Mouse (Mus musculus) heart, postnatal 4 days (tissue): Measurements from ENCODE around the gene Hacd1. TPM values are rescaled to one million over a fixed set of nuclear protein-coding genes. Genes with fewer than 3 reads are reported as not detected.
"Not testable (repeated sequence)": the region's sequence is repeated elsewhere in the genome, so short reads cannot be mapped to it uniquely, and the experiment has no call there.

Source experiments
- DNase-seq: peaks from one replicate; pipeline ENCODE4 v3.0.0; 2021
- total RNA-seq, 2 experiments: library from RNA; stranded (reverse); gene quantifications; 2 replicates each; pipeline ENCODE4 v1.2.3; 2021

The Hacd1 gene
- 100 to 1,000 TPM; 208 to 229 TPM for total RNA-seq

DNA sequence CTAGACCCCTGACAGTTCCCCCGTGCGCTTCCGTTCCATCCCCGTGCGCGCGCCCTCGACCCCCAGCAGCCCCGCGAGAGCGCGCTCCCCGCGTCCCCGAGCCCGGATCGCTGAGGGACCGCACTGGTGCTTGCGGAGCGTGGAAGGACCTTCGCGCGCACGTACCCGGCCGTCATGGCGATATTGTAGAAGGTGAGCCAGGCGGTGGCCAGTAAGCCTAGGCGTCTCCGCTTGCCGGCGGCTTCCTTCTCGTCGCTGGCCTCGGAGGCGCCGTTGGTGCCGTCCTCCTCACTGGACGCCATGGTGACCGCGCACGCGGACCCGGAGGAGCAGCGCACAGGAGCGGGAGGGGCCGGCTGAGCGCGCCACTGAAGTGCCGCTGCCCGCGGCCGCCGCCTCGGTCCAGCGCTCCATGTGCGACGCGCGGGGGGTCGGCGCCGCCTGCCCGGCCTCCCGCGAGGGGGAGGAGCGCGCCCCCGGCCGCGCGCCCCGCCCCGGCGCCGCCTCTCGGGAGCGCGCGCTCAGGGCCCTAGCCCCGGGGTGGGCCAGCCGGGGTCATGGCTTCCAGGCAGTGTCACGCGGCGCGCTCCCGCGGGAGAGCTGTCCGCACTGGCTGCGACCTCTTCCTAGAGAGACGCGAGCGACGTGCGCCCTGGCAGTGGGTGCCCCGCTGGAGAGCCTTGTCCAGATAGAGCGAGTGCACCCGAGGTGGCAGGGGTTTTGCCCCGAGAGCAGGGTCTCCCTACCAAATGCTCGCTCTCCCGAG, at the start of gene Hacd1:
Hacd1 (minus strand) TSS at position 570 of the 766 bp plus-strand sequence.
- peak; percentile 88 for DNase-seq

DNA sequence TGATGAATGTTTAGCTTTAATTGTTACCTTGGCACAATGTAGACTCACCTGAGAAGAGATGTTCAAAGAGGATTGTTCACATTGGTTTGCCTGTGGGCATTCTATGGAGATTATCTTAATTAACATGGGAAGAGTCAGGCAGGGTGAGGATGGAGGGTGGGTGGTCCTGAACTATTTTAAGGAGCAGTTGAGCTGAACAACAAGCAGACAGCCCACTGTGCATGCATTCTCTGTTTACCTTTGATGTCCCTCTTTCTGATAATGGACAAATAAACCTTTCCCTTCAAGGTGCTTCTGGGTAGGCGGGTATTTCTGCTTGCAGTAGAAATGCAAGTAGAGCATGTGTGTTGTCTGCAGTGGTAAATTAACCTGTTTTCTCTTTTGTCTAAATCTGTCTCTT, 48.0 kb upstream of the Hacd1 start:
- no peak for DNase-seq

DNA sequence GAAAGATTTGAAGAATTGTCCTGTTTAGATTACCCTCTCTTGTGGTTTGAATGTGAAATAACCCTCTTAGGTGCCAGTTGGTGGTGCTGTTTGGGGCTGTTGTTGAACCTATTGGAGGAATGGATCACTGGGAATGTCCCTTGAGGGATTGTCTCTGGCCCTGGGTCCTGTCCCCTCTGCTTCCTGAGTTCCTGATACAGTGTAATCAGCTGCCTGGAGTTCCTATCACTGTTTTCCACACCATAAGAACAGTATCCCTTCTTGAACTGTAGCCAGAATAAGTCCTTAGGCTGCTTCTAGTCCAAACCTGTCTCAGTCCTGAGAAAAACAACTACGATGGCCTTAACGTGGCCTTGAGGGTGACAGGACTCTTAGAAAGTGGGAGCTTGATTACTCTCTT, 46.7 kb upstream of the Hacd1 start:
- no peak for DNase-seq

DNA sequence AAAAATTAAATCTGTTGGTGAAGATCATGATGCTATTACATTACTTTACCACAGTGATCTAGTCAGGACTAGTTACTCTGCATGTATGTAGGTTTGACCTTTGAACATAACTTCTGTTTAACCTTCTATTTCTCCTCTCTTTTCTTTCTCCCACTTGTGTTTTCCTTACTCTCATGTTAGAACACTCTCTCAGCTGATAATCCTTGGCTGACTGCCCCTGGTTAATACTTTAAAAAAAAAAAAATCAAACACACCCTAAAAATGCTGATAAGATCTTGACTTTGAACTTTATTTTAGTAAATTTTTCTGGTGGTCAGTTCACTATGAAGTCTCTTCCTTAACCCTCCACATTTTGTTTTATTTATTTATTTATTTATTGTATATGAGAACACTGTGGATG, 44.6 kb upstream of the Hacd1 start:
- no peak for DNase-seq

DNA sequence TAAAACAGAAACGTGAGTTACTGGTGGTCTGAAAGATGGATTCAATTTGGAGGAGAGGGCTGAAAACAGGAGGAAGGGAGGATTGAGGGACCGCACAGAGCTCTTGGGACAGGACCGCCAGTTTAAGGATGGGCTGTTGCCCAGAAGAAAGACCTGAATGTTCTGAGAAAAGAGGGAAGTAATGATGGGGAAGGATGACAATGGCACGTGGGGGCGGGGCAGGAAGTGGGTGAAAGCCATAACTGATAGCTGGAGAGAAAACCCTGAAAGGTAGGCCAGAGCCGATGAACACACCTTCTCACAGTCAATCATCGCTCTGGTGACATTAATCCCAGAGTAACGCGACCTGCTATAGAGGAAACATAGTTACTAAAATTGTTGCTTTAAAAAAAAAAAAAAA, 22.6 kb upstream of the Hacd1 start:
- not testable (repeated sequence) for DNase-seq

DNA sequence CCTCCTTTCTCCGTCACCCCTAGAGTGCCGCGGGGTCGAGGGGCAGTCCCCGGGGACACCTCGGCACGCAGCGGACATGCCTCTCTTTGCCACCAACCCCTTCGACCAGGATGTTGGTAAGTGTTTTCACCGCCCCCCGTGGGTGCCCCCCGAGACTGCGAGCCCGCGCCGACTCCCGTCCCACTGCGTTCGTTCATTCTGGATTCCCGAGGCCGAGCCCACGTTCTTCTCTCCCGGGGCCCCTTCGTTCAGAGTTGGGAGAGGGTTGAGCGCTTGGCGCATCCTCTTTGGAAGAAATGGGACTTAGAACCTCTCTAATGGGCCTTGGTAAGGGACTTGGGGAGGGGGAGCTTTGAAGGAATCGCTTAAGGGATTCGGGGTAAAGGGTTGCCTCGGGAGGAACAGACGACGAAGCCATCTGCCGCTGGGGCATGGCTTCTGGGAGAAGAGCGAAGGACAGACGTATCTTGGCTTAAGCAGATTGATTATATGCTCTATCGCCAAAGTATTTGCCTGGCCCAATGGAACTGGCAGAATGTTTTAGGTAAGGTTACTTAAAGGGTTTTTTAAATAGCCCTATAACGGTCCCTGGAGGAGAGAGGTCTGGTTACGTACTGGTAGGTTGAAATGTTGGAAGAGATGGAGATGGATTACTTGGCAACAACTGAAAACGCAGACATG, 18.4 kb upstream of the Hacd1 start:
- DNase-seq, result no peak

DNA sequence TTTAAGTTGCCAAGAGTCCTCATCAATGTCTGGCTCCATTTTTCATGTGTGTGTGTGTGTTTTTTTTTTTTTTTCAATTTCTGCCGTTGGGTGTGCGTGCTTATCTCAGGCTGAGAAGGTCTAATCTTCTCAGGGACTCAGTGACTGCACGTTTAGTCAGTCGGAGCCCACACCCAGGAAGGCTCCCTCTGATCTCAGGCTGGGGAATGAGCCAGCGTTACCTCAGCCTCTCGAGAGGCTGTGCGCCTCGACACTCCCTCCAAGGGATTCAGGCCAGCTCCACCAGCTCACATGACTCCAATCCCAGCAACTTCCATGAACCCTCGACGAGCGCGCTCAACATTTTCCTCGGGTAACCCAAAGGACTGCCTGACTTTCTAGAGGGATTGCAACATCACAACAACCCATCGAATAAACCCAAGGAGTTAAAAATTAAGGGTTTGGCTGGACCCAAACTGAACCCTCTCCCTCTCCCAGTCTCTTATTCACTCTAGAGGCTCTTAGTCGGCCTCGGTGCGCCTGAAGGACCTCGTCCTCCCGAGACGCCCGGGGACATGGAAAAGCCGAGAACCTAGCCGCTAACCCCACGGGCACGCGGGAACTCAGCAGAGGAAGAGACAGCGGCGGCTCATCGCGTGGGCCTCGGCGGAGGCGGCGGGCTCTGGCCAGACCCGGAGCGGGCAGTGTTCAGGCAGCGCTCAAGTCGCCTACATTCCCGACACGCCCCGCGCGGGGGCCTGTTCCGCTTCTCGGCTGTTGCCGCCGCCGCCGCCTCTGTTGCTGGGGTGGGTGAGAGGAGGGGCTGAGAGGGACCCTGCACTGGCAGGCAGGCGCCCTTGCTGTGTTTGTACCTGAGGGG, 17.7 kb upstream of the Hacd1 start, which contains the start of gene Stam:
Stam (plus strand) TSS at position 737 of the 859 bp plus-strand sequence.
- peak; percentile 92 for DNase-seq

DNA sequence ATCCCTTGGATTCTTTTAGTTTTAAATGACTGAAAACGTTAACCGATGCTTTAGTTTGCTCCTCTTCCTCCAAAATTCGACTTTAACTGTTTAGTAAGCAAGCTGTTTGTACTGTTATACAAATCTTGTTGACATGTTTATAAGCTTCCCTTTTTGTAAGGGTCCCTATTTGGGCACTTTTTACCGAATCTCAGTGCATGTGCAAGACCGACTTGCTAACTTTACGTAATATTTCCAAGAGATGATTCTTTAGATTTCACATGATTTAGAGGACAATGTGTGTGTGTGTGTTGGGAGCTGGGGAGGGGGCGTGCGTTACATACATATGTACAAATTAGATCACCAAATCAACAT, 17.1 kb upstream of the Hacd1 start:
- no peak for DNase-seq

DNA sequence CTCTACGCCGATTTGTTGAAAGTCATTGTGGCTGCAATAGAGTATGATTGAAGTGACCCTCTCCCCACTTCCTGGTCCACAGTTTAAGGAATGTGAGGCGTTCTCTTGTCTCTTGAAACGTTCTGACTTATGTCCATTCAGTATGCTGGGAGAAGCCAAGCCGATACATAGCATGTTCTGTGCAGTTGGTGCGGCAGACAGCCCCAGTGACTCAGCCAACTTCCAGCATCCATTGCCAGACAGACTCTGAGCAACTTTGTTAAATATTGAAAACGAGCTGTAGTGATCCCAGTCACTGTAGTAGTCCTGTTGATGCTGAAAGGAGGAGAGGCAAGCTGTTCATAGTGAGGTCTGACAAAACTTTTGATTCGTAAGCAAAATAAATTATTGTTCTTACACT, 14.5 kb upstream of the Hacd1 start:
- no peak for DNase-seq

DNA sequence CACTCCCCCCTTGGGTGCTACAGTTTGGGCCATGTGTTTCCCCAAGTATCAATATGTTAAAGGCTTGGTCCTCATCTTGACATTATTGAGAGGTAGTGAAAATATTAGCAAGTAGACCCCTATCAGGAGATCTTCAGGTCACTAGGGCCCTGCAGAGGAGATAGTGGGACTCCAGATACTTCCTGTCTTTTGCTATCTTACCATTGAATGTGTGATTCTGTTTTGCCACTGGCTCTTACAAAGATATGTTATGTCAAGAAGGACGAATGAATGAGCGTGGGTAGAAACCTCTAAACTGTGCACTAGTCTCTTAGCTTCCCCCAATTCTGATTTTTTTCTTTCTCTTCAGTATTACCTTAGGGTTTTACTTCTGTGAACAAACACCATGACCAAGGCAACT, 13.1 kb upstream of the Hacd1 start:
- DNase-seq, result no peak

DNA sequence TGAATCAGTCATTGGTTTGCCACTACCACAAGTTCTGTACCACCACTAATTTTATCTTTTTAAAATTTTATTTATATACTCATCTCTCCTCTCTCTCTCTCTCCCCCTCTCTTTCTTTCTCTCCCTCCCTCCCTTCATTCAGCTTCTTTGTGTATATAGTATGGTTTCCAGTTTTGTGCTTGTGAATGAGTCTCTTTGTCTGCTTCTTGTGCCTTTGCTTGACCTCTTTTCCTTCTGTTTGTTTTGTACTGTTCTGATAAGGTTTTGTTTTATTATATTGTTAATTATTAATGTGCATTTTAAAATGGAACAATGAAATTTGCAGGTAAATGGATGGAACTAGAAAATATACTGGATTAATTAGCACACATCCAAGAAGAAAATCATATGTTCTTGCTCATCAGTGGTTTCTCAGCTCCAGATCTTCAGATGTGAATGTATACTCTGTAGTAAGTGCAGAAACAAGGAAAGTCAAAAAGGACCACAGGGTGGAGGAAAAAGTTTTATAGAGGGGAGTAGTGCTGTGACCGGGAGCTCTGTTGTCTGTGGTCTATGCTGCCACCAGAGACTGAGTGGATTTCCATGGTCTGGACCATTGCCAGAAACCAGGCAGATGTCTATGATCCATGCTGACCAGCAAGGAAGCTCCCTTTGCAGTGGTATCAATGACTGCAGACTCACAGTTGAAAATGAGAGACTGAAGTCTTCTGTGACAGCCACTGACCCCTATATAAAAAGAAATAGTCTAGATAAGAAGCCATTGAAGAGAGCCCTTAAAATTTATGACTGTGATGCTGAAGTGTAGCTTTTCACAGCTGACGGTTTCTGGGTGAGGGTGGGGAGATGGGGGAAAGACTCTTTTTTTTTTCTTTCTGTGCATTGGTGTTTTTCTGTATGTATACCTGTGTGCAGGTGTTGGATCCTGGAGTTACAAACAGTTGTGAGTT, 10.0 kb upstream of the Hacd1 start:
- no peak for DNase-seq

DNA sequence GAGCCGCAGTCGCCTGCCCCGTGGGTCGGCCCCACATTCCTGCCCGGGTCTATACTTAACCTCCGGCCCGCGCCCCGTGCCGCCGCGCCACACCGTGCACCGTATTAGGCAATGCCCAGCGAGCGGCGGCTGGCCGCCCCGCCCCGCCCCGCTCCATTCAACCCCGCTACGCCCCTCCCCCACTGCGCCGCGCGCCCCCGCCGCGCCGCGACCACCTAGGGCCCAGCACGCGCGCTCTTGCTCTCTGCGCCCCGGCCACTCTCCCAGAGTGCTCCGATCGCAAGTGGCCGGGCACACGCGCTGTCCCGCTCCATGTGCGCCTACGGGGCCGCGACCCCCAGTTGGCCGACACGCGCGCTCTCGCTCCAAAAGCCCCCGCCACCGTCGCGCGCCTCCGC, 768 bp downstream of the Hacd1 start:
- peak; percentile 91 for DNase-seq

DNA sequence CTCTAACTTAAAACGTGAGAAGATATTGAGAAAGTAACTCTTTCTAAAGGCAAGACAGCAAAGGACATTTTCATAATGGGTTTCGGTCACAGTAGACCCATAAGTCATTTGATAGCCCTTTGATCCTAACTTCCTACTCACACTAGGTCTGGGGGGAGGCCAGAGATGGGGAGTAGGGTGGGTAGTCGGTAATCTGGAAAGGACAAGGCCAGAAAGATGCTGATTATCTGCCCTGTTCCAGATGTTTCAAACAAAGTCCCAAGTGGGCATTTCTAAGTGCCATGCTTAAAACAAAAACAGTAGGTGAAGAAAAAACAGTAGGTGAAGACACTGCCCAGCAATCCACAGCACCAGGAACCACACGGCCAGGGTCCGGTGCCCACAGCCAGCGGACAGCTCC, 1.2 kb downstream of the Hacd1 start:
- no peak for DNase-seq

DNA sequence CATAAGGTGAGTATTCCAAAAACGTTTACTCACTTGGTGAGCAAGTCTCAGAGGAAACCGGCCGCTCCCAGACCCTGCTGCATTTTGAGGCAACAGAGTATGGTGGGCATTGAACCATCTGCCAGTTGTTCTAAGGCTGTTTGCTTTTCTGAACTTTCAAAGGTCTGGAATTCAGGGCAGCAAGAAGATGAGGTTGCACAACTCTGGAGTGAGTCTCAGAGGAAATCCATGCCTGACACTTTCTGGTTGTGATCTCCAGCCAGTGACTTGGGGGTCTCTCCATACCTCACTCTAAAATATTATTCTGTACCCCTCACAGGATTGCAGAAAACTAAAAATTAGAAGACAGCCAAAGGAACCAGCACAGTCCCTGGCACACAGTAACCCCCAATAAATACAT, 1.8 kb downstream of the Hacd1 start:
- DNase-seq, result no peak

DNA sequence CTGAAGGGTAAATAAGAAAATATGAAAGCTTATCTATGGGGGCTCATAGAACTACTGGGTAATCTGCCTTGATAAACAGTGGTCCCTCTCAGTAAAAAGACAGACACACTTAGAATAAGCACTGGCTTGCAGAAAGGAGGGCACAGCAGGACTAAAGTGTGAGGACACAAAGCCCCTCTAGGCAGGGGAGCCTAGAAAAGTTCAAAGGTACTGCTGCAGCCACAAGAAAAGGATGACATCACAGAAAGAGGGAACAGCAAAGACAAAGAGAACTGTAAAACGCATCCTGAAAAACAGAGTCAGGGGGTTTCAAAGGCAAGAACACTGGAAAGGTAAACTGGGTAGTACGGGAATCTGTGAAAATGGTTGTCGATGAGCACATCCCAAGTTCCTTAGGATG, 2.3 kb downstream of the Hacd1 start:
- no peak for DNase-seq

DNA sequence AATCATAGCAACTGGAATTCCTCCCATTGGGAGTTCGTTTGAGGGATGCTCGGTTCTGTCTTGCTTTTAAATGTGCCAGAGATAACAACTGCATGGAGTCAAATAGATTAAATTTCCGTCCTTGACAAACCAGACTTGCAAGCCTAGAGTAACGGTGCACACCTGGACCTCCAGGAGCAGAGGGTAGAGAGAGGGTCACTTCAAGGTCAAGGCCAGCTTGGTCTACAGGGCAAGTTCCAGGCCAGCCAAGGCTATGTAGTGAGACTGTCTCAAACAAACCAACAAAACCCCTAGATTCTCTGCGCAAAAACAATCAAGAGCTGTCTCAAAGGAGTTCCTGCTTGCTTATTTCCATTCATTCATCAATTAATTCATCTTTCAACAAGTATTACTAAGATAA, 7.1 kb downstream of the Hacd1 start:
- DNase-seq, result no peak

DNA sequence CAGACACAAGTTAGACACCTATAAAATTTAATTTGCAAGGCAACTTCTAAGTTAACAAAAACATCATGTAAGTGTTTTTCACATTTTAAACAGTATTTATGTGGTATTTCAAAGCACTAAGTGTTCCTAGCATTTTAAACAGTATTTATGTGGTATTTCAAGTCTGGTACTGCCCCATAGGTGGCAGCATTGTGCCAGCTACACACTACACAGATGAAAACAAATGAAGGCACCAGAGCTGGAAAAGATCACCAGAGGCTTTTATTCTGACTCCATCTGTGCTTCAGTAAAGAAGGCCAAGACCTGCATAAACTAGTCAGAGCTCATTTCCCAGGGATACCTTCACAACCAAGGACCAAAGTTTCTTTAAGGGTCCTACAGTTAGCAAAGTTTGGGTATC, 7.6 kb downstream of the Hacd1 start:
- peak; percentile 70 for DNase-seq

DNA sequence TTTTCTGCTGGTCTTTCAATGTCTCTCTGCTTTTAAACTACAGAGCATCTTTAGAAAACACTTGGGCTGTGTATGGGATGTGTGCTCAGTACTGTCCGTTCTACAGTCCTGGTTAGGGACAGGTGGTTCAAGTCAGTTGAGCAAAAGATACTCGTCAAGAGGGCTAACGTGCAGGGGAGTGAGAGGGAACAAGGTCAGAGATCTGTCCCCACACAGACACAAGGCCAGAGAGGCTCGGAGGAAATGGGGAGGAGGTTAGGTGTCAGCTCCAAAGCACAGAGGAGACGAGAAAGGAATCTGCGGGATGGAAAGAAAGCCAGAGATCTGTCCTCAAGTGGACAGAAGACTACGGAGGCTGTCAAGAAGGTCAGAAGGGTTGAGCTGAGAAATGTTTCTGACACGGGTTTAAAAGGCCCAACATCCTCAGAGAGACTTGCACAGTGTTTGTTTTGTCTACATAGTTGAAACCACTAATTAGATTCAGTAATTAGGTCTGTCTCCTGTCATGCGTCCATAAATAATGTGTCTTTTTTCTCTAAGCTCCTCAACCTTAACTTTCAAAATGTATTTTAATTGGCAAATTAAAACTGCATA, 12.3 kb downstream of the Hacd1 start:
- DNase-seq, result no peak

DNA sequence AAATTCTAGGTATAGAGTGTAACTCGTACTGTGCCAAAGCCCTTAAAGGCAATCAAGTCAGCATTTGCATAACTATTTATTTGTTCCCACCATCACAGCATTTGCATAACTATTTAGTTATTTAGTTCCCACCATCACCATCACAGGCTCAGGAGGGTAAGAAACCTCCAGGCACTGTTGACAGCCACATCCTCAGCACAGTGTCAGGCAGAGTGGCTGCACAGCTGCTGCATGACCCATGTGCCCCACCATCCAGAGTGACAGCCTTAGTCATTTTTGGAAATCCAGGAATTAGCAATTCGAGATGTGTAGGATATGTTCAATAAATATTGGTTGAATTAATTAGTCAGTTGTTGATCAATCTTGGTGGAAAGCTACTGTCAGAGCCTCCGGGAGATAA, 12.9 kb downstream of the Hacd1 start:
- no peak for DNase-seq

DNA sequence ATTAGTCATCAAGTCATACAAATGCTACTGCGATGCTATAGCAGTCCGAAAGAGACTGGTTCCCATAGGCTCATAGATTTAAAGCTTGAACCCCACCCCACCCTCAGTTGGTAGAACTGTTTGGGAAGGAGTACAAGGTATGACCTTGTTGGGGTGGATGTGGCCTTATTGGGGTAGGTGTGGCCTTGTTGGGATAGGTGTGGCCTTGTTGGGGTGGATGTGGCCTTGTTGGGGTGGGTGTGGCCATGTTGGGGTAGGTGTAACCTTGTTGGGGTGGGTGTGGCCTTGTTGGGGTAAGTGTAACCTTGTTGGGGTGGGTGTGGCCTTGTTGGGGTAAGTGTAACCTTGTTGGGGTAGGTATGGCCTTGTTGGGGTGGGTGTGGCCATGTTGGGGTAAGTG, 14.7 kb downstream of the Hacd1 start:
- no peak for DNase-seq

DNA sequence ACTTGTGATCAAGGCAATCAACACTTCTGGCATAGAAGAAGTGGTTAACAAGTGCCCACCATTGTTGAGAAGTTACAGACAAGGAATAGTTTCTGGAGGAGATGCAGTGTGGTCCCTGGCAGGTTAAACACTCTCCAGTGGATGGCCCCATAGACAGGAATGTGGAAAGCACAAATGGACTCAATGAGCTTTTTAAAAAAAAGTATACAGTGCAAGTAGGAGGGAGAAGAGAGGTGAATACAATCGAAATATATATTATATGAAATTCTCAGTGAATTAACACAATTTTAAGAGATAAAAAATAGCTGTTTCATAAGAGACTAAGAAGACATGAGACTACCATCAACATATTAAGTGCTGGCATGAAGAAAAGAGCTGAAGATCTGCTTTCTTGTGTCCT, 36.7 kb downstream of the Hacd1 start:
- no peak for DNase-seq

DNA sequence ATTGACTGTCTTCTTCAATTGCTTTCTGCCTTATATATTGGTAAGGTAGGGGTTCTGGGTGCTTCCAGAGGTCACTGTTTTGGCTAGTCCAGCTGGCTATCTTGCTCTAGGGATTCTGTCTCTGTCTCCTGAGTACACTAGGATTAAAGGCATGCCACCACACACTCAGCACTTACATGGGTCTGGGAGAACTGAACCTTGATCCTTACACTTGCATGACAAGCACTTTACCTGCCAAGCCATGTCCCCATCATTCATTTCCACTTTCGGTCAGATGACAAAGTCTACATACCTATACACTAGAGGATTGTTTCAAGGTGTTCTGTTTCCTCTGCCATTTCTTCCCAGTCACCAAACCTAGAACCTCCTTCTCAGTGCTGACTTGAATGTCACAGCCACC, 50.8 kb downstream of the Hacd1 start:
- DNase-seq, result no peak
